Mouse (Mus musculus): ENCODE results near the gene Cfap44.

Cfap44 gene

GRCm38 (mm10) chr16:44394577-44395243 lies at the start of gene Cfap44:
Gene Cfap44, plus strand, starts transcription at chr16:44394796.
- peak in 1 of 2 experiments; percentile 9 for DNase-seq (ENCODE audit: low spot score in 2 of 2)

GRCm38 (mm10) chr16:44347071-44347901 lies 47.3 kb upstream of the Cfap44 start, which contains the start of gene Spice1:
Gene Spice1, plus strand, starts transcription at chr16:44347121.
- DNase-seq (ENCODE audit: low spot score in 2 of 2): peak; percentile 90 to 94

DNA sequence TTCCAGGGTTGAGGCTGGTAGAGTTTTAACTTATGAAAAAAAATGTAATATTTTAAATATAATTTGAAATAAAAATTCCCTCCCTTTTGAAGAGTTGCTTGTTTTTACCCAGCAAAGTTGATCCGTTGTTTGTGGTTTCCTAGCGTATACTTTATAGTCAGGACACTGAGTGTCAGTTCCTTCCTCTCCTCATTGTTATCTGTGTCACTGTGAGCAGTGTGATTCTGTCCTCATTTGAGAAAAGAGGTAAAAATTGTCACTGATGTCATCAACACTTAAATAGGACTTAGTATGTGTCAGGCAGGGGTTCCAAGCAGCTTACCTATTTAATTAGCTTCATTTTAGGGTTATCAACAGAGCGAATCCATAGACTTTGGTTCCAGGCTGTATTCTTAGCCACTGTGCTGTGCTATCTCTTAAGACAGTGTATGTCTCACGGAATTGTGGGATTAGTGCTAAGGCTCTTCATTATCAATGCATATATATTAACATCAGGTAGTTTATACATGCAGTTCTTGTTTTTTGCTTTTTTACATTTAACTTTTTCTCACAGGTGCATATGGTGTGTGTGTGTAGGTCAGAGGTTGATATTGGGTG lies 44.7 kb upstream of the Cfap44 start:
- no peak for DNase-seq (ENCODE audit: low spot score in 2 of 2)

DNA sequence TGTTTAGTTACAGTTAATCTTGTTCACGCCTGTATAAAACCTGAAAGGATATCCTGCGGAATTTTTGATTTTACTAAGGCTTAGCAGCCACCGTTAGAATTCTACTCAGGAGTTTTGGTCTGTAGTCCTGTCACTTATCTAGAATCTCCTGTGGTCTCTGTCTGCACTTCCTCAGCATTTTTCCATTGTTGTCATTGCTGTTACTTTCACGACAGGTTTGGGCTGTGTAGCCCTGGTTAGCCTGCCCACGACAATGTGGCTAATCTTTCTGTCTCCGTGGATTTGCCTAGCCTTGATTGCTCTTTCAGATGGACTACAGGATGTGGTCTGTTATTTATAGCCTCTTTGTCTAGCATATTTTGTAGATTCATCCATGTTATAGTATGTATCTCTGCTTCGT lies 38.3 kb upstream of the Cfap44 start:
- no peak for DNase-seq (ENCODE audit: low spot score in 2 of 2)

DNA sequence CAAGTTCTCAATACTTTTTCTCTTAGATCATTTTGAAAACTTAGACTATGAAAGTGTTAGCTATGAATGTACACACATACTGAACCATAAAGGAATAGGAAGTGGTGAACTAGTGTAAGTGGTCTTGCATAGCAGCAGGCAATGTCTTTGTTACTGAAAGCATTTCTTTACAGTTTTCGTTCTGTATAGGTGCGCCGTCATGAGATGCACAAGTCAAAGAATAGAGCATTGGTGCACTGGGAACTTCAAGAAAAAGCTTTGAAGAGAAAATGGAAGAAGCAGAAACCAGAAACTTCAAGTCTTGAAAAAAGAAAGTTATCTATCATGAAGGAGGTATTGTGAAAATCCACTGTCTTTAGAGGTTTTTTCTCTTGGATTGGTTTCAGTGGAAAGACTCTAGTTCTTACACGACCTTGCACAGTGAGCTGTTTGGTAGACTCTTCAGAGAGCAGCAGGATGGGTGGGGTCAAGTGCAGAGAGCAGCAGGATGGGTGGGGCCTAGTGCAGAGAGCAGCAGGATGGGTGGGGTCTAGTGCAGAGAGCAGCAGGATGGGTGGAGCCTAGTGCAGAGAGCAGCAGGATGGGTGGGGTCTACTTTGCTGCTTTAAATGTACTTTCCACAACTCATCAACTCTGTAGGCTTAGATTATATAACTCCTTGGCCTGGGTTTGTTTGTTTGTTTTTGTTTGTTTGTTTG lies 36.9 kb upstream of the Cfap44 start:
- peak; percentile 50 to 51 for DNase-seq (ENCODE audit: low spot score in 2 of 2)

GRCm38 (mm10) chr16:44361921-44362890 lies 32.4 kb upstream of the Cfap44 start:
- DNase-seq (ENCODE audit: low spot score in 2 of 2): peak in 1 of 2 experiments; percentile 24

GRCm38 (mm10) chr16:44365522-44365921 lies 29.1 kb upstream of the Cfap44 start:
- DNase-seq (ENCODE audit: low spot score in 2 of 2): no peak

GRCm38 (mm10) chr16:44375459-44375858 lies 19.1 kb upstream of the Cfap44 start:
- DNase-seq (ENCODE audit: low spot score in 2 of 2): no peak

GRCm38 (mm10) chr16:44380006-44380405 lies 14.6 kb upstream of the Cfap44 start:
- DNase-seq (ENCODE audit: low spot score in 2 of 2): no peak

GRCm38 (mm10) chr16:44381578-44381977 lies 13.0 kb upstream of the Cfap44 start:
- DNase-seq (ENCODE audit: low spot score in 2 of 2): no peak

GRCm38 (mm10) chr16:44383549-44383948 lies 11.0 kb upstream of the Cfap44 start:
- no peak for DNase-seq (ENCODE audit: low spot score in 2 of 2)

DNA sequence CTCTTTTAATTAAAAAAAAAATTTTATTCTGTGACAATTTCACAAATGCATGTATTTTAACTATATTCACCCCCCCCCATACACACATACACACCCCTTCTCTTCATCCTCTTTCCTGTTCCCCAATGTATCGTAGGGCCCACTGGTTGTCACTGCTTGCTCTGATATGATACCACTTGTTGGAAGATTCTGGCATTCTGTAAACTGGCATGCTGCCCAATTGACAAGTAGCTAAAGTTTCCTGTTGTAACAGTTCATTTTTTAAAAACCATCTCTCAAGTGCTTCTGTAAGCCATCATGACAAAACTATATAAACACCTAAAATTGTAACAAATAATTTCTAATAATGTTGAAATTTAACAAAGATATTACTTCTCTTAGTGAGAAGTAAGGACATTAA lies 10.3 kb upstream of the Cfap44 start:
- DNase-seq (ENCODE audit: low spot score in 2 of 2): no peak

GRCm38 (mm10) chr16:44391877-44392548 lies 2.6 kb upstream of the Cfap44 start:
- peak in 1 of 2 experiments; percentile 1 for DNase-seq (ENCODE audit: low spot score in 2 of 2)

GRCm38 (mm10) chr16:44404933-44405332 lies 10.3 kb downstream of the Cfap44 start:
- no peak for DNase-seq (ENCODE audit: low spot score in 2 of 2)

- no peak for DNase-seq (ENCODE audit: low spot score in 2 of 2)
Measured at GRCm38 (mm10) chr16:44407211-44407610, 12.6 kb downstream of the Cfap44 start.

DNA sequence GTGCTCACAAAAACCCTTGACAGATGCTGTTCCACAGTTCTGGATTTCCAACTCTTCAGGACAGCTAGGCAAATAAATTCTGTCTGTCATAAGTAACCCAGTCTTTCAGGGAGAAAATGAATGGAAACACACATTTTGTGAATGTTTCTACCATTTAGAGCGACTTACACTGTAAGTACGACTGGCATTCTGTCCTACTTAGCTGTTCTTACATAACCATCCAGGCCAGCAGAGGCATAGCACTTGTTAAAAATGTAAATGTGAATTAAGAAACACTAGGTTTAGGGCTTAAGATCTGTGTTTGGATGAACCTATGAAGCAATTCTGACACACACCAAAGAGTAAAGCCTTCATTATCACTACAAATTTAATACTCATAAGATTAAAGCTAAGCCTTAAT lies 13.7 kb downstream of the Cfap44 start:
- DNase-seq (ENCODE audit: low spot score in 2 of 2): no peak

DNA sequence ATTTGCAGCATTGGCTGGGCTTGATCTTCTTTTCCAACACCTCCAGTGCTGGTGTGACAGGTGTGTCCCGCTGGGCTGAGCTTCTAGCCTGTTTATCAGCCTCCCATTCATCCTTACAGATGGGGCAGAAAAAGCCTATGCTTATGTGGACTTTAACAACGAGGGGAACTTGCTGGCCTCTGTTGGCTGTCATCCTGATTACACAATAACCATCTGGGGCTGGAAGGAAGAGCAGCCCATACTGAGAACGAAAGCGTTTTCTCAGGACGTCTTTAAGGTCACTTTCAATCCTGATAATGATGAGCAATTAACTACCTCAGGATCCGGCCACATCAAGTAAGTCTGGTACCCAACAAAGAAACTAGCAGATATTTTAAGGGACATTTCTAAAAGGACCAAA lies 15.6 kb downstream of the Cfap44 start:
- no peak for DNase-seq (ENCODE audit: low spot score in 2 of 2)

GRCm38 (mm10) chr16:44417596-44417995 lies 23.0 kb downstream of the Cfap44 start:
- no peak for DNase-seq (ENCODE audit: low spot score in 2 of 2)

- DNase-seq (ENCODE audit: low spot score in 2 of 2): no peak
Measured at GRCm38 (mm10) chr16:44421735-44422134, 27.1 kb downstream of the Cfap44 start.

DNA sequence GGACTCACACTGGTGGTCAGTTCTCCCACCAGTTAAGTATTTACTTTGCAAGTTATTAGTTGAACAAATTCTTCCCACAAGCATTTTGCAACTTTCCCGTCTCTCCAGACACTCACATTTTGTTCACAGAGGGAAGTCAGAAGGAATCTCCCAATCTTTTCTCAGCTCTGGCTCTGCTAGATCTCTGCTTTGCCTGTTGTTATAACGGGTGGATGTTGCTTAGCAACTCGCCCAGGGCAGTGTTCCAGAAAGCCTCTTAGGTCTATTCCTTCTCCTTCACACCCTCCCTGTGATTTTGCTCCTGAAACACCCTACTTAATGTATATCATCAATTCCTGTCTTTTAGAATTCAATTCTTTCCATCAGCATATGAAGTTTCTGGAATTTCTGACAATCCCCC lies 28.9 kb downstream of the Cfap44 start:
- no peak for DNase-seq (ENCODE audit: low spot score in 2 of 2)

All from spleen, postnatal 14 days (tissue).